Mouse (Mus musculus) ZHBTc4 (cell line): ENCODE data around the gene Ublcp1.
"Not testable (repeated sequence)": the region's sequence is repeated elsewhere in the genome, so short reads cannot be mapped to it uniquely, and the experiment has no call there.

Experiments
- DNase-seq: peaks from one replicate; pipeline ENCODE4 v3.0.0-alpha.2; 2011; ENCODE audit warnings: low read depth, low spot score

Ublcp1 gene

DNA sequence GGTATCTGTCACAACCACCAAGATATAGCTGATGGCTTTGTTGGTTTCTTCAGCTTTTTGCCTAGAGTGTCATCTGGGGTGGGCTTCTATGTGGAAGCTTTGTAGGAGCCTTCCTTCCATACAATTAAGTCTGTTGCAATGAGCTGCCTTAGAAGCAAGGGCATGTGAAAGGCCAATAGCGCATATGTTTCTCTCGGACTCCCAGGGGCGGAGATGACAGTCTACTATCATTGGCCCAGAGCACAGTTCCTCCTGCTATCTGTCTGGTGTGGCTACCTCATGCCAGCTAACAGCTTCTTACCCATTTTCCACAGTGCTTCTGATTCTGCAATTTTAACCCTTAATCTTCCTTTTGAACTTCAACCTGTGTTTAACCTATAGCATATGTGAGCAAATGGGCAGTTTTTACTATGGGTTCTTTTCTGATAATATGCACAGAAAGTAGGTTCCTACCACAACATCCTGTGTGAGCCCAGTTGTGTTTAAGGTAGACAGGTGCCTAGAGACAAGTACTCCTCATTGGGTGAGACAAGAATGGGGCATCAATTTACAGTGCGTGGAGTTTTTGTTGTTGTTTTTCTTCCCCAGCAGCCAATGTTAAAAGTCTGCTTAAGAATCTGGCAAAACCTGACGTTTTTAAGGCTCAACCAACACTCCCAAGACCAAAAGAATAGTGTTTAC is 24.5 kb upstream of the Ublcp1 start:
- DNase-seq: no peak

DNA sequence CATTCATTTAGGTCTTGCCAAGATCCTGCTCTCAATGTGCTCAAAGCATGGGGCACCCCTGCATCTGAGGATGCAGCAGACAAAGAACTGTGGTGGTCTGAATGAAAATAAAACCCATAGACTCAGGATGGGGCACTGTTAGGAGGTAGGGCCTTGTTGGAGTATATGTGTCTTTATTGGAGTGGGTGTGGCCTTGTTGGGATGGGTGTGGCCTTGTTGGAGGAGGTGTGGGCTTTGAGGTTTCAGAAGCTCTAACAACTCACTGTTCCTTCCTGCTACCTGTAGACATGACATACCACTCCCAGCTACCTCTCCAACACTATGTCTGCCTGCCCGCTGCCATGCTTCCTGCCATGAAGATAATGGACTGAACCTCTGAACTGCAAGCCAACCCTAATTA is 18.8 kb upstream of the Ublcp1 start:
- DNase-seq: no peak

DNA sequence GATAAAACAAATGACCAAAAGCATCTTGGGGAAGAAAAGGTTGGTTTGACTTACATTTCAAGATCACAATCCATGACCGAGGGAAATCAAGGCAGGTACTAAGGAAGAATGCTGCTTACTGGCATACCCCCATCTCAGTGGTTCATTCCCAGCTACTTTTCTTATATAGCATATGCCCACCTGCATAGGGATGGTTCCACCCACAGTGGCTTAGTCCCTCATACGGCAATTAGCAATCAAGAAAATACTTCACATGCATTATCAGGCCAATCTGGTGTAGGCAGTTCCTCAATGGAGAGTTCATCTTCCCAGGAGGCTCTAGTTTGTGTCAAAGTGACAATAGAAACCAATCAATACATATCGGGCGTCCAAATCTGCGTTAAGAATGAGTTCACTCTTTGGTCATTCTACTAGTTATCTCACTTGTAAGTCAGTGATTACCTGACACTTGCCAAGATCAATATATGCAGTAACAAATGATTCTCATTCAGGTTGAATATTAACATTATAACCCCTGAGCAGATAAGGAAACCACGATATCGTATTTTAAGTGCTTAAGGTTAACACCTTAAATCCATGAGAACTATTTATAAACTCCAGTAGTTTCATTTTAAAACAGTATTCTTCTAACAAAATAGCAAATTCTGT is 14.9 kb upstream of the Ublcp1 start:
- DNase-seq: no peak

DNA sequence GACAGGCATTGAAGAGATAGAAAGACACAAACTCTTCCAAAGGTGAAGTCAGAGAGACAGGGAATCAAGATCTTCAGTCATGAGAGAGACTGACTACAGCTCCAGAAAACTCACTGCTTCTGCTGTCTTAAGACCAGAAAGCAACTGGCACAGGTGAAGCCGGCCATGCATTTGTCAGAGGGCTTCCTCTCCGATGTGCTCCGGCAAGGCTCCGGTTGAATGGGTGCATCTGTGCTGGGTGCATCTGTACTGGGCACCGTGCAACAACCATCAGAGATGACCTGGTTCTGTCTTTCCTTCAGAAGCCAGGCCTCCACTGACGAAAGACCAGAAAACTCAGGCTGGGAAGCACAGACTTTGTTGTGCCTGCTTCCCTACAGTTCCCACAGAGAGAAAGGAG is 9.9 kb upstream of the Ublcp1 start:
- no peak for DNase-seq

DNA sequence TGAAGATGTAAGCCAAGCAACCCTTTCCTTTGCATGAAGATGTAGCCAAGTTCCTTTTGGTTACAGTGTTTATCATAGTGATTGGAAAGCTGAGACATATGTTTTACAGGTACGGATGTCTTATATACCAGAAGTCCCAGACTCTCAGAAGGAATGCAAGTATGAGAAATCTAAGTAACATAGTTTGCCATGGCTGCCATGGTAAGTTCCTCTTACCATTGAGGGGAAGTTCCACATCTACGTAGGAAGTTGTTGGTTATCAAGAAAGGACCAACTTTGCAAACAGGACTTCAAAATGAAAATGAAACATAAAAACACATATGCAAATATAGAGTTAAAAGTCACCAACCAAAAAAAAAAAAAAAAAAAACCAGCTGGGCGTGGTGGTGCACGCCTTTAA is 8.1 kb upstream of the Ublcp1 start:
- no peak for DNase-seq

DNA sequence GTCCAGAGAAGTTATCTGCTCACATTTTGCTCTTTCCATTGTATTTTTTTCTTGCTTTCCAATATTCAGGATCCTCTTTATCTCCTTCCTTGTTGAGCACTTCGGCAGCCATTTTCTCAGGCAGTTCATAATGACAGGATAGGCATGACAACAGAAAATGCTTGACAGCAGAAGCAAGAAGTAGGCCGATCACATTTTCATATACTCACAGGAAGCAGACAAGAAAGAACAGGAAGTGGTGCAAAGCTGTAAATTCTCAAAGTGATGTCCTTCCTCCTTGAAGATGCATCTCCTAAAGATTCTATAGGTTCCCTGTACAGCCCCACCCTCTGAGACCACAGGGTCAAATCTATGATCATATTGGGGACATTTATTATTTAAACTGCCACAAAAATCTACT is 6.1 kb upstream of the Ublcp1 start:
- no peak for DNase-seq

DNA sequence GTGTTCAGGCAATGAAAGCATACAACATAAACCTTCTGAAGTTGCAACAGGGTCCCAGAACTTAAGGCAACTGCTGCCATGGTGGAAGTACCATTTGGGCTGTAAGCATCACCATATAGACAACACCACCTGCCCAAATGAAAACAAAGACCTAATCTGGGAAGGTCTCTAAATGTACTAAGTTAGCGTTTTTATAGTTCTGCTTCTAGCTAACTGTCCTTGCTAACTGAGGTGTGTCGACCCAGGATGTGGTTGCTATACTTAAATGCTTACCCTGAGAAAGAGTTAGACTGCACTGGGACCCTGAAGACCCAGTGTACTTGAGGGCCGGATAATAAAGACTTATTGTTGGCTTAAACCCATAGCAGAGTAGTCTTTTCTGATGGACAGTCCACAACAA is 5.2 kb upstream of the Ublcp1 start:
- DNase-seq: no peak

DNA sequence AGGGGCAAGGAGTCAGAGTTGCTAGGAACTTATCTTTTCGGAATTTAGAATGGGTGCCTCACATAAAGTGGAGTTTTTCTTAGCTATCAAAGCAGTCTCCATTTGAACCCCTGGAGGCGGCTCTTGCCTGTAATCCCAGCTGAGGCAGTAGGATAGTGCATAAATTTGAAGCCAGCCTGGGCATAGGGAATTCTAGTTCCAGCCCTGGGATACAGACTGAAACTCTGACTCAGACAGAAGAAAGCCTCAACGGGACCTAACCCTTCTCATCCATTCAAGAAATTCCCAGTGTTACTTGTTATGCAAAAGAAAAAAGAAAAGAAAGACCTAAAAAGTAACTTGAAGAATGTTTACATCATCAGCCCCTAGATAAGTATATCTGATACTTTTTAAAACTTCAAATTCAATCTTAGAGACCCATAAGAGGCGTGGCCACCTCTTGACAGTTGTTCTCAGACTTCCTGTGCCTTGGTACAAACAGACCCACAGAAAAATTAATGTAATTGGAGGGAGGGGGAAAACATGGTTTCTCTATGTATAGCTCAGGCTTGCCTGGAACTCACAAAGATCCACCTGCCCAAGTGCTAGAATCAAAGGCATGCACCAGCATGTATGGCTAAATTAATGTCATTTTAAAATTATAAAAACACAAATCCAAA is 1.2 kb upstream of the Ublcp1 start:
- DNase-seq: no peak

DNA sequence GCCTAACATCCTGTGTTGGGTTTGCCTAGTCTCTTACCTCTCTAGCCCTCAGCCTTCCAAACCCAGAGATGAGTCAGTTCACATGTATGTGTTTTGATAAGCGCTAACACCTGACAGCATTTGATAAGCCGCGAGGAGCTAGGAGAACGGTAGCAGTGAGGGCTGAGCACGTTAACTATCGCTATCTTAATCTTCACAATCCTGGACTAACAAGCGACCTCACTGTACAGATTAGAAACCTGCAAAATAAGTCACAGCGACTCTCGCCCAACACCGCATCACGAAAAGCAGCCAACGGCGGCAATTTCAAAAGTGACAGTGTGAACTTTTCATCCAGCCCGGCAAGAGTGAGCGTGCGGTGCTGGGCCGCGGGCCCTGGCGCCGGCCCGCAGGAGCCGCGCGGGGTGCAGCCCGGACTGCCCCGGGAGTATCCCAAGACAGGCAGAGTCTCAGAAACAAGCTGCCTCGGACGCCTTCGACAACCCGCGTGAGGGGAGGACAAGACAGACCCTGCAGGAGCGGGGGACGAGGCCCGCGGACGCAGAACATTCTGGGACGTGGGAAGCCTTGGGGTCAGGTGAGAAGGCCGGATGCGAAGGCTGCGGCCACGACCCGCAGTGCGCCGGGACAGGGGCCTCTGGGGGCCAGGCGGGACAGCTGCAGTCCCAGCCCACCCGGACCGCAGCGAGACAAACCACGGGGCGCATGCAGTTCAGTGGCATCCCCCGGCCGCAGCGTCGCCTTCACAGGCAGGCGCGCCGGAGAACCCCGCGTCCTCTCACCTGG is 459 bp downstream of the Ublcp1 start:
- no peak for DNase-seq

DNA sequence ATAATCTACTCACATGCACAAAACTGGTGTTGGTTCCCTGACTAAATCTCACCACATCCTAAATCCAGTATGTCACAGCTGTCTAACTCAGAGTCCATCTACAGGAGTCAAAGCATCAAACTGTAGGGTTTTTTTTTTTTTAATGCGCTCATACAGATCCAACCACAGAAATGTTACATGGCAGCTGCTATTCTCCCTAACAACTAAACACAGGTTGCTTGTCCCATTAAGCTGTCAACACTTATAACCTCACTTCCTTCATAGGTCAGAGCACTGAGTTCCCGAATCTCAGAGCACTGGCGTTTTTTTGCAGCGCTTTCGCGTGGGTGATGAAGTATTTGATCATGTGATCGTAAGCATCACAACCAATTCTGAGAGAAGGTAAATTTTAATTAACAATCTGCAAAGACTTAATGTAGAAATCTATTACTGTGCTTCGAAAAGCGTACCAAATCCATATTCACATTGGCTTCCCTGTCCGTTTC is 1.9 kb downstream of the Ublcp1 start:
- DNase-seq: no peak

DNA sequence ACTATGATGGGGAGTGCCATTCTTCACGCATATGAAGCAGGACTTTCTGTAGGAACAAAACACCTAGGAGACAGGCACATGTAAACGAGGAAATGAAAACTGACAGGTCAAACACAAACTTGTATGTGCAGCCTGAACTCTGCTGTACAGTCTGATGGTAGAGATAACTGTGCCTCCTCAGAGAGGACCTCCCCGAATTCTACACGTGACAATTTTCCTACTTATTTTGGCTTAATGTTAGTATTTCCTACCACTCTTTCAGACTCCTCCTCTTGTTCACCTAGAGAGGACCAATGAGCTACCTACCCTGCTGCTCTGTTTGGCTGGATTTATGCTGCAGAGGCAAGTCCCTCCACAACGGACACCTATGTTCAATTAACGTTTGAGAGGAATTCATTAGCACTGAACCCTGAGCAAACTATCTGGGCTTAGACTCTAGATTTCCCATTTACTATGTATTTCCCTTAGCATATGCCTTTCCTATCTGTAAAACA is 3.3 kb downstream of the Ublcp1 start:
- no peak for DNase-seq

DNA sequence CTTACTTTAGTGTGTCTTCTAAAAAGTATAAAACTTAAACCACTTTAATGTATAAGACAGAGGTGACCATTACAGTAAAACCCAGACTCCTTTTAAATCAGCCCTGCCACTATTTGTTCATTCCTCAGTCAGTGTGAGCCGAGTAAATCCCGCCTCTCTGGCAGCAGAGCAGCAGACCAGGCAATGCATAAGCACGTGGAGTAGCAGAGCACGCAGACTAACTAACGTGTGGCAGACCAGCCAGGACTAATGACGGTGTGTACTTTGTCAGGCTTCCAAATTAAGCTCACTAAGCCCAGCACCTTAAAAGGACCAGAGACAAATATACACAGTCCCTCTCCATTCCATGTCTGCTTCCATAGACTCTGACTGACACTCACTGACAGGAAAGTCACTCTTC is 8.8 kb downstream of the Ublcp1 start:
- no peak for DNase-seq

DNA sequence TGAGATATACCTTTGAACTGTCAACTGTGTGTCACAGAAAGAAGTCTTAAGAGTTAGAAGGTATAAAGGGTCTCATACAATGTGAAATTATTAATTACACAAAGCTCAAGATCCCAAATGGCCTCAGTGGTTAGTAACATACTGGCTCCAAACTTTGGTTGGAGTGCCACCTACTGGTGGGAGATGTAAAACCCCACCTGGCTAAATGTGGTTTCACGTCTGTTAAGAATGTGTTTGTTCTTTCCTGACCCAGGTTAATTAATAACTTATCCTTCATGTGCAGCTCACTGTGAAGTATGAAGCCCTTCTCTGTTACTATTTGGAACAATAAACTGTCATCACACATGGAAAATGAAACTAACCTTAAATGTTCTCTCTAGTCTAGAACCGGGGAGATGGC is 16.9 kb downstream of the Ublcp1 start:
- peak; percentile 60 for DNase-seq

DNA sequence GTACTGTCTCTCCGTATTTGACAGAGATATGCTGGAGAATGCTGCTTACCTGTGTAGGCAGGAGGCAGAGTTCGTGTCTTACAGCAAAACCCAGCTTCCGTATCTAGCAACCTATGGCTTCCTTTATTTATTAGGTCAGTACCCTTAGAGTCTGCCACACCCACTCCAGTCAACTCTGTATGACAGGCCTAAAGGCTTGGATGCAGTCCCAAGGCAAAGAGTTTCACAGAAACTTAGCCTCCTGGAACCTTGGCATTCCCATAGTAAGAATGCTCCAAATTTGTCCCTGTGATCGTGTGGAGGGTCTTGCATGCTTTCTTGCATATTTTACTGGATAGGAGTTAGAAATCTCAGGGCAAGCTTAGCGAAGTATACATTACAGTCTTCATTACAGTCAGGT is 18.3 kb downstream of the Ublcp1 start:
- DNase-seq: not testable (repeated sequence)

DNA sequence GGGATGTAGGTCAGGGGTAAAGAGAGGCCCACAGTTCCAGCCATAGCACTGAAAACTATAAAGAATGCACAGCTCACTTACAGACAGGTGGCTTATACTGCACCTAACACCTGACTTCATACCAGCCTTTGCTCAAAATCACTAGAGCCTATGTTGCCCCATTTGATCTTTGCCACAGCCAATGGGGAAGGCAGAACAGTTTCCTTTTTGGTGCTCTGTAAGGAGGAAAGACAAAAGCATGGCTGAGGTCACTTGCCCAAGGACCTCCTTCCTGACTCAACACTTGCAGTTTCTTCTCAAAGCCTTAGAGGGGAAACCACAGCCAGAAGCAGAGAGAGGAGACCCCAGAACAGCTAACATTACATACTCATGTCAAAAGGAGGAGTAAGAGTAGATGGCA is 19.3 kb downstream of the Ublcp1 start:
- no peak for DNase-seq

DNA sequence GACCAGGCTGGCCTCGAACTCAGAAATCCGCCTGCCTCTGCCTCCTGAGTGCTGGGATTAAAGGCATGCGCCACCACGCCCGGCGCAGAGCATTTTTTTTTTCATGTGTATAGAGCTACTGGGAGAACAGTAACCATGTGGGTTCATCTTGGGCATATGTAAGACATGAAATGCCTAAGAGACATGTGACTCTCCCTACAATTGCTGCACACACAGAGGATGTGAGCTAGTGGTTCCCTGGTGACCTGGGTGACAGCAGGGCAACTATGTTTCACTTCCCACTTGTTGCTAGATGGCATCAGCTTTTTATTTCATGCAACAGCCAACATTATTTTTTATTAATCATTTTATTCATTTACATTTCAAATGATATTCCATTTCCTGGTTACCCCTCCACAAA is 32.5 kb downstream of the Ublcp1 start:
- no peak for DNase-seq

DNA sequence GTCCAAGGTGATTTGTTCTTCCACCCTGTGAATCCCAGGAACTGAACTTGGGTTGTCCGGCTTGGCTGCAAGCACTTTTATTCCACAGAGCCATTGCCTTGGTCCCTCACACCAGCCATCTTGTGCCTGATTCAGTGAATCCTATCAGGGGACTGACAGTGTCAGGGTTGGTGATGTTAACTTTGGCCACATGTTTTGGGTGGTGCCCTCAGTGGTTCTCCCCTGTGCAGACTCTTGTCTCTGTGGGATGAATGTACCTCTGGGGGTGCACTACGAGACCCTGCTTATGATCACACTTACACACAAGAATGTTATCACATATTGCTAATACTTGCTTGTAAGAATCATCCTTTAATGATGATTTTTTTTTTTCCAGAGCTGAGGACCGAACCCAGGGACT is 40.3 kb downstream of the Ublcp1 start:
- DNase-seq: no peak

DNA sequence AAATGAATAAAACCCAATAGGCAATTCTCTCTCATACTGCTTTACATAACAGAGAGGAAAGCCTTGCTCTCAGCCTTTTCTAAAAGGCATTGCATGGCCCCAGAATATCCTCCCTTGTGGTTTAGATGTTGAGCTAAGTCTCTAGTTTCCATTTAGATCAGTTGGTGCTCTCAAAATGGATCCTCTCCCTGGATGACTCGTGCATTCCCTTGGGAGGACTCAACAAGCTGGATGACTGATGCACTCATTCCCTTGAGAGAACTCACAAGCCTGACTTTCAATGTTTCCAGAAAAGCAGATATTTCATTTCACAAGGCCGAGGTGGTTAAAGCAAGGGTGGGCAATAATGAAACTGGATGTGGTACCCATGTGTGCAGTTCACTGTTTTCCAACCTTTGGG is 42.3 kb downstream of the Ublcp1 start:
- no peak for DNase-seq

DNA sequence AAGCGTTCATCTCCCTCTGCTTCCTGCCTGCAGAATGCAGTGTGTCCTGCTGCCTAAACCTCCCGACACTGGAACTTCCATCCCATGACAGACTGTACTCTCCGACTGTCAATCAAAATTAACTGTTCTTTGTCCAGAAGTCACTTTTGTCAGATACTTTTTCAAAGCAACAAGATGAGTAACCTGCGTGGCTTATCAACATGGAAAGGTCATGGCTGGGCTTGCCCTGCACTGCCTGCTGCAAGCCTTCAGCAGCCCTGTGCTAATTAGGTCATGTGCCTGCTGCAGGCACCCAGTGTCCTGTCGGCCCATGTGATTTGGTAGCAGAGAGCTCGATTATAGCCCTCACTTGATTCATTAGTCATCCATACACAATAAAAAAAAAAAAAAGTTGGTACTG is 44.7 kb downstream of the Ublcp1 start:
- no peak for DNase-seq

DNA sequence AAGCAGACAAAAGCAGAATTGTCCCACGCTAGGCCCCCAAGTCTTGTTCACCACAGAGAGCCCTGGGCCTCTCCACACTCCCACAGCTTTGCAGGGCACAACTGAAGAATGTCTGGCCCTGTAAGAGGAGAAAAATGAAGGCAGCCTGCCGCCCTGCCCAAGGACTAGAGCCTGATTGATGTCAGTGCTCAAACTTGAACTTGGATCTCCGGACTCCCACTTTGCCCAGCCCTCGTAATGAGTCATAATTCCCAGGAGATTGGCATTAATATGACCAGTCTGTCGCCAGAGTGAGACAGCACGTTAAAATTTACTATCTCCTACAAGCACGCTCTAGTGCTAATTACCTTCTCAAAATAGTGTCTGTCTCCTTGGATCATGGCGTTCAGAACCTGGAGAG is 45.3 kb downstream of the Ublcp1 start:
- no peak for DNase-seq

DNA sequence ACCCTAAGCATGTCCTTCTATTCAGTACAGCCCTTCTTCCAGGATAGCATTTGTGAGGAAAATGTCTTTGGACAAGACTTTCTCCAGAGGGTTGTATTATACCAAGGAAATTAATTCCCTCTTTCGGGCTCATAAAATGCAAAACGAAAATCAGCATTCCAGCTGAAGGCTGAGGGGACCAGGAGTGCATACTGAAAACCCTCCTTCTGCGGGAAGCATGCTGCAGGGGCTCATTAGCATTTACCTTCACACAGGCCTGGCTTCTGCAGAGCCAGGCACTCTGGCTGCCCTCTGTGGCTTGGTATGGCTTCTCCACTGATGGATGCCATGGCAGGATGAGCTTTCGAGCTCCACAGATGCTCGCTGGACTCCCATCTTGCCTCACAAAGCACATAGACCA is 46.3 kb downstream of the Ublcp1 start:
- no peak for DNase-seq

DNA sequence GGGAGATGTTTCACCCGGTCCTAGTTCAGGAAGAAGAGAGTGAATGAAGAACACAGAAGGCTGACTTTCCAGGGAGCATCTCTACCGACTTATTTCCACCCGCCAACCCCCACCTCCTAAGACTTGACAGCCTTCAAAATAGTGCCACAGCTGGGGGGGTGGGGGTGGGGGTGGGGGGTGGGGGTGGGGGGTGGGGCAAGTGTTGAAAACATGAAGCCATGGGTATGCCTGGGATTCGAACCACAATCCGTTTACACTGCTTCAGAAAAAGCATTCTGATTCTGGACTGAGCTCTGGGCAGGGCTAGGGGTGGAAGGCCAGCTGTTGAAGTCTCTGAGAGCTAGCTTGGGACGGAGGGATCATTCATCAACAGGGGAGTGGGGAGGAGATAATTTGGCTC is 47.0 kb downstream of the Ublcp1 start:
- no peak for DNase-seq
